Mouse (Mus musculus) kidney, postnatal 0 days (tissue): Measurements from ENCODE around the gene Ifitm6. TPM values are rescaled to one million over a fixed set of nuclear protein-coding genes. Genes with fewer than 3 reads are reported as not detected.

Experiments used
- ATAC-seq: fragments of 200-750 bp; cut with Nextera tagmentation; replicated peaks from 2 replicates; pipeline ENCODE4 v1.8.0; 2017; ENCODE audit warnings: low read depth, moderate number of reproducible peaks, moderate TSS enrichment, moderate library complexity; ENCODE audit not compliant: low FRiP score
- DNase-seq: peaks from one replicate; pipeline ENCODE4 v3.0.0-alpha.2; 2016; ENCODE audit warnings: low spot score
- H3K27ac ChIP-seq: fragments of 300-500 bp; sonication (generic); 2 replicates; pipeline ENCODE4 v1.5.1; 2014; ENCODE audit warnings: mild to moderate bottlenecking
- H3K27me3 ChIP-seq: fragments of 300-500 bp; sonication (generic); 2 replicates; pipeline ENCODE4 v1.6.1; 2014; ENCODE audit warnings: low read length, mixed read lengths; ENCODE audit not compliant: insufficient read depth
- H3K36me3 ChIP-seq: fragments of 300-500 bp; sonication (generic); 2 replicates; pipeline ENCODE4 v1.6.1; 2014; ENCODE audit warnings: low read length, mixed read lengths; ENCODE audit not compliant: insufficient read depth
- H3K4me1 ChIP-seq: fragments of 300-500 bp; sonication (generic); replicated peaks from 2 replicates; pipeline ENCODE4 v1.6.1; 2014; ENCODE audit warnings: antibody characterized with exemption, low read length, mixed read lengths; ENCODE audit not compliant: insufficient read depth
- H3K4me2 ChIP-seq: fragments of 300-500 bp; sonication (generic); 2 replicates; pipeline ENCODE4 v1.6.1; 2014; ENCODE audit warnings: mild to moderate bottlenecking, low read length, moderate library complexity, mixed read lengths
- H3K4me3 ChIP-seq: fragments of 300-500 bp; sonication (generic); replicated peaks from 2 replicates; pipeline ENCODE4 v1.5.1; 2014; ENCODE audit warnings: low read depth, low read length
- H3K9ac ChIP-seq: fragments of 300-500 bp; sonication (generic); 2 replicates; pipeline ENCODE4 v1.6.1; 2014; ENCODE audit warnings: low read depth, low read length
- H3K9me3 ChIP-seq: fragments of 300-500 bp; sonication (generic); replicated peaks from 2 replicates; pipeline ENCODE4 v1.6.1; 2016; ENCODE audit warnings: low read length, inconsistent platforms, mixed read lengths
- CTCF ChIP-seq: IDR thresholded peaks from 2 replicates; pipeline ENCODE4 v1.5.1; 2016; ENCODE audit warnings: antibody characterized with exemption, low read depth, mild to moderate bottlenecking, moderate library complexity
- WGBS: fragments of 180-500 bp; shearing (Covaris S2); extraction: QIAGEN DNeasy Blood & Tissue Kit; methylation state at CpG from one replicate; pipeline ENCODE4 v1.1.7; 2014; 5-methylcytosine and 5-hydroxymethylcytosine counted together
- polyA plus RNA-seq: library from polyadenylated mRNA; unstranded; fragments of >200 nt; fragmentation: Nextera tagmentation; extraction: Ambion mirVana; gene quantifications from 2 replicates; pipeline ENCODE4 v1.2.1, GENCODE M21; 2015

Gene Ifitm6
- polyA plus RNA-seq, 1 experiment from 2014 or later, result 1.1 TPM

- 93% methylated on average over 6 of the region's 6 CpGs for WGBS
- ATAC-seq (no peak), DNase-seq (no peak)
Measured at GRCm38 (mm10) chr7:141006446-141006845, 11.3 kb downstream of the Ifitm6 start.

GRCm38 (mm10) chr7:141003248-141004010, 14.3 kb downstream of the Ifitm6 start:
- Histone ChIP-seq H3K4me2 (no peak overlapping the region), H3K36me3 (no peaks in the 10 kb centered on the region), H3K9me3 (no peaks in the 10 kb centered on the region), H3K4me3 (no peak overlapping the region), H3K4me1 (no peaks in the 10 kb centered on the region; the same call in 1 of the 2 replicates), H3K27ac (no peak overlapping the region), H3K9ac (no peak overlapping the region), H3K27me3 (no peaks in the 10 kb centered on the region)
- ATAC-seq, result no peak
- no peak for TF ChIP-seq CTCF
- 90% methylated on average over 5 of the region's 5 CpGs for WGBS
- DNase-seq, result no peak

More at GRCm38 (mm10) chr7:141006446-141006845, 11.3 kb downstream of the Ifitm6 start:
- H3K27ac ChIP-seq, result no peak overlapping the region
- no peak overlapping the region for H3K4me2 ChIP-seq
- no peaks in the 10 kb centered on the region for H3K27me3 ChIP-seq
- no peak overlapping the region for H3K9ac ChIP-seq
- no peaks in the 10 kb centered on the region for H3K36me3 ChIP-seq
- H3K4me1 ChIP-seq, result peaks cover 12% of the 10 kb centered on the region
- H3K9me3 ChIP-seq, result no peaks in the 10 kb centered on the region
- TF ChIP-seq CTCF, result no peak
- H3K4me3 ChIP-seq, result no peak overlapping the region

GRCm38 (mm10) chr7:141000881-141001708, 16.6 kb downstream of the Ifitm6 start:
- Histone ChIP-seq H3K27ac (no peak overlapping the region), H3K4me1 (no peaks in the 10 kb centered on the region), H3K4me3 (no peak overlapping the region), H3K4me2 (no peak overlapping the region), H3K27me3 (no peaks in the 10 kb centered on the region), H3K9ac (no peak overlapping the region), H3K9me3 (no peaks in the 10 kb centered on the region), H3K36me3 (no peaks in the 10 kb centered on the region)
- DNase-seq, result no peak
- ATAC-seq, result no peak
- WGBS, result 79% methylated on average over 15 of the region's 15 CpGs
- TF ChIP-seq CTCF, result no peak

- Histone ChIP-seq H3K9ac (no peak overlapping the region), H3K4me3 (no peak overlapping the region), H3K27ac (no peak overlapping the region), H3K27me3 (no peaks in the 10 kb centered on the region), H3K9me3 (no peaks in the 10 kb centered on the region), H3K4me2 (no peak overlapping the region), H3K4me1 (no peaks in the 10 kb centered on the region), H3K36me3 (no peaks in the 10 kb centered on the region)
- DNase-seq (no peak), ATAC-seq (no peak)
- no peak for TF ChIP-seq CTCF
- 80% methylated on average over 11 of the region's 11 CpGs for WGBS
Measured at GRCm38 (mm10) chr7:140998853-140999700, 18.6 kb downstream of the Ifitm6 start.

- no peaks in the 10 kb centered on the region for H3K9me3 ChIP-seq
- H3K4me1 ChIP-seq, result no peaks in the 10 kb centered on the region
- H3K4me3 ChIP-seq, result no peak overlapping the region
- H3K4me2 ChIP-seq, result no peak overlapping the region
- 53% methylated on average over 1 of the region's 1 CpGs for WGBS
- H3K27ac ChIP-seq, result no peak overlapping the region
- H3K36me3 ChIP-seq, result no peaks in the 10 kb centered on the region
- ATAC-seq, result no peak
- no peak overlapping the region for H3K9ac ChIP-seq
- no peak for DNase-seq
- H3K27me3 ChIP-seq, result no peaks in the 10 kb centered on the region
- TF ChIP-seq CTCF, result no peak
Measured at GRCm38 (mm10) chr7:140997817-140998216, 19.9 kb downstream of the Ifitm6 start.
